Mouse (Mus musculus): ENCODE results near the gene Sec14l1. TPM values are rescaled to one million over a fixed set of nuclear protein-coding genes. Genes with fewer than 3 reads are reported as not detected.
A peak's percentile ranks its signal among the peaks of the same experiment; 100 is the strongest.

The Sec14l1 gene
- polyA plus RNA-seq, 1 experiment: 133 TPM

- Histone ChIP-seq H3K27me3 (ENCODE audit: control insufficient read depth, insufficient read depth, low read length) (no peaks in the 10 kb centered on the region), H3K36me3 (ENCODE audit: control insufficient read depth, insufficient read depth, low read length) (no peaks in the 10 kb centered on the region), H3K4me1 (ENCODE audit: control insufficient read depth, insufficient read depth, low read length) (peaks cover 6% of the 10 kb centered on the region), H3K27ac (ENCODE audit: control insufficient read depth, insufficient read depth, low read depth, low read length) (0 out of 2 replicates have a peak overlapping the region, but pooled peaks have one; percentile 24), H3K4me3 (ENCODE audit: control insufficient read depth, low read depth, low read length) (no peak overlapping the region)
- TF ChIP-seq CTCF (IDR thresholded peaks at IDR 0.05; ENCODE audit: control insufficient read depth, insufficient read depth, insufficient replicate concordance, low read depth, low read length): no peak
- TF ChIP-seq POLR2A (IDR thresholded peaks at IDR 0.05; ENCODE audit: control insufficient read depth, low read depth, low read length): no peak
These were observed 17.9 kb upstream of the Sec14l1 start for GRCm38 (mm10) chr11:117097021-117097420.

- peaks cover 5% of the 10 kb centered on the region for H3K4me1 ChIP-seq (ENCODE audit: control insufficient read depth, insufficient read depth, low read length)
- peak overlapping the region; percentile 78 for H3K27ac ChIP-seq (ENCODE audit: control insufficient read depth, insufficient read depth, low read depth, low read length)
- no peak overlapping the region for H3K4me3 ChIP-seq (ENCODE audit: control insufficient read depth, low read depth, low read length)
- no peaks in the 10 kb centered on the region for H3K36me3 ChIP-seq (ENCODE audit: control insufficient read depth, insufficient read depth, low read length)
- TF ChIP-seq CTCF (IDR thresholded peaks at IDR 0.05; ENCODE audit: control insufficient read depth, insufficient read depth, insufficient replicate concordance, low read depth, low read length): no peak
- H3K27me3 ChIP-seq (ENCODE audit: control insufficient read depth, insufficient read depth, low read length): no peaks in the 10 kb centered on the region
These were observed 16.8 kb upstream of the Sec14l1 start for GRCm38 (mm10) chr11:117098155-117098554.

- Histone ChIP-seq H3K4me1 (ENCODE audit: control insufficient read depth, insufficient read depth, low read length) (peaks cover 5% of the 10 kb centered on the region), H3K36me3 (ENCODE audit: control insufficient read depth, insufficient read depth, low read length) (no peaks in the 10 kb centered on the region), H3K4me3 (ENCODE audit: control insufficient read depth, low read depth, low read length) (no peak overlapping the region), H3K27me3 (ENCODE audit: control insufficient read depth, insufficient read depth, low read length) (no peaks in the 10 kb centered on the region), H3K27ac (ENCODE audit: control insufficient read depth, insufficient read depth, low read depth, low read length) (peak overlapping the region; percentile 67)
- TF ChIP-seq POLR2A (IDR thresholded peaks at IDR 0.05; ENCODE audit: control insufficient read depth, low read depth, low read length) (no peak), CTCF (IDR thresholded peaks at IDR 0.05; ENCODE audit: control insufficient read depth, insufficient read depth, insufficient replicate concordance, low read depth, low read length) (no peak)
These were observed 16.2 kb upstream of the Sec14l1 start for GRCm38 (mm10) chr11:117098784-117099183.

- TF ChIP-seq POLR2A (IDR thresholded peaks at IDR 0.05; ENCODE audit: control insufficient read depth, low read depth, low read length) (no peak), CTCF (IDR thresholded peaks at IDR 0.05; ENCODE audit: control insufficient read depth, insufficient read depth, insufficient replicate concordance, low read depth, low read length) (no peak)
- Histone ChIP-seq H3K4me1 (ENCODE audit: control insufficient read depth, insufficient read depth, low read length) (peaks cover 5% of the 10 kb centered on the region), H3K4me3 (ENCODE audit: control insufficient read depth, low read depth, low read length) (no peak overlapping the region), H3K36me3 (ENCODE audit: control insufficient read depth, insufficient read depth, low read length) (no peaks in the 10 kb centered on the region), H3K27me3 (ENCODE audit: control insufficient read depth, insufficient read depth, low read length) (no peaks in the 10 kb centered on the region), H3K27ac (ENCODE audit: control insufficient read depth, insufficient read depth, low read depth, low read length) (no peak overlapping the region)
These were observed 15.6 kb upstream of the Sec14l1 start for GRCm38 (mm10) chr11:117099372-117099771.

- Histone ChIP-seq H3K27ac (ENCODE audit: control insufficient read depth, insufficient read depth, low read depth, low read length) (peak overlapping the region; percentile 34; the same call in 1 of the 2 replicates), H3K4me1 (ENCODE audit: control insufficient read depth, insufficient read depth, low read length) (peaks cover 5% of the 10 kb centered on the region), H3K4me3 (ENCODE audit: control insufficient read depth, low read depth, low read length) (no peak overlapping the region), H3K36me3 (ENCODE audit: control insufficient read depth, insufficient read depth, low read length) (no peaks in the 10 kb centered on the region), H3K27me3 (ENCODE audit: control insufficient read depth, insufficient read depth, low read length) (no peaks in the 10 kb centered on the region)
- TF ChIP-seq CTCF (IDR thresholded peaks at IDR 0.05; ENCODE audit: control insufficient read depth, insufficient read depth, insufficient replicate concordance, low read depth, low read length) (no peak), POLR2A (IDR thresholded peaks at IDR 0.05; ENCODE audit: control insufficient read depth, low read depth, low read length) (no peak)
These were observed 13.5 kb upstream of the Sec14l1 start for GRCm38 (mm10) chr11:117101351-117101921.

- no peak overlapping the region for H3K4me3 ChIP-seq (ENCODE audit: control insufficient read depth, low read depth, low read length)
- no peaks in the 10 kb centered on the region for H3K36me3 ChIP-seq (ENCODE audit: control insufficient read depth, insufficient read depth, low read length)
- H3K27me3 ChIP-seq (ENCODE audit: control insufficient read depth, insufficient read depth, low read length): no peaks in the 10 kb centered on the region
- peak overlapping the region; percentile 65 for H3K27ac ChIP-seq (ENCODE audit: control insufficient read depth, insufficient read depth, low read depth, low read length)
- TF ChIP-seq POLR2A (IDR thresholded peaks at IDR 0.05; ENCODE audit: control insufficient read depth, low read depth, low read length) (no peak), CTCF (IDR thresholded peaks at IDR 0.05; ENCODE audit: control insufficient read depth, insufficient read depth, insufficient replicate concordance, low read depth, low read length) (no peak)
- H3K4me1 ChIP-seq (ENCODE audit: control insufficient read depth, insufficient read depth, low read length): peaks cover 5% of the 10 kb centered on the region
These were observed 12.8 kb upstream of the Sec14l1 start for GRCm38 (mm10) chr11:117101925-117102717.

- Histone ChIP-seq H3K4me1 (ENCODE audit: control insufficient read depth, insufficient read depth, low read length) (peaks cover 5% of the 10 kb centered on the region), H3K27ac (ENCODE audit: control insufficient read depth, insufficient read depth, low read depth, low read length) (peak overlapping the region; percentile 67; the same call in 1 of the 2 replicates)
- TF ChIP-seq CTCF (IDR thresholded peaks at IDR 0.05; ENCODE audit: control insufficient read depth, insufficient read depth, insufficient replicate concordance, low read depth, low read length) (no peak), POLR2A (IDR thresholded peaks at IDR 0.05; ENCODE audit: control insufficient read depth, low read depth, low read length) (no peak)
These were observed 11.4 kb upstream of the Sec14l1 start for GRCm38 (mm10) chr11:117103523-117103922.

More at GRCm38 (mm10) chr11:117103523-117103922, 11.4 kb upstream of the Sec14l1 start:
- H3K36me3 ChIP-seq (ENCODE audit: control insufficient read depth, insufficient read depth, low read length): no peaks in the 10 kb centered on the region
- H3K4me3 ChIP-seq (ENCODE audit: control insufficient read depth, low read depth, low read length): no peak overlapping the region
- no peaks in the 10 kb centered on the region for H3K27me3 ChIP-seq (ENCODE audit: control insufficient read depth, insufficient read depth, low read length)

Data from testis, adult 2 months (tissue).